ENCODE assay signal across 12 mouse cellular contexts in genomic region chr10:8063458-8064090, GRCm38 (mm10).
DNase-seq lines count a peak whose midpoint lies in the region; ATAC-seq and TF ChIP-seq lines count a peak whose summit lies in the region.
"Had no signal": no experiment of that assay in that cellular context is flagged by ENCODE, and none has a peak within 500 bp of the region (broad histone marks: within the 10 kb centered on the region; RNA-seq: fewer than 3 reads in every experiment).

No protein-coding gene starts in this region.

- no peak for TF ChIP-seq CTCF in liver, adult 2 months (IDR thresholded peaks at IDR 0.05; ENCODE audit: low read depth, low read length)

- TF ChIP-seq POLR2A in liver, adult 2 months (IDR thresholded peaks at IDR 0.05; ENCODE audit: extremely low read depth, insufficient read depth, low read length): no peak

- no peaks in the 10 kb centered on the region for H3K36me3 ChIP-seq in hindbrain, embryonic 16.5 days (ENCODE audit: control insufficient read depth, insufficient read depth, low read length)
- H3K36me3 ChIP-seq in hindbrain, embryonic 12.5 days: no peaks in the 10 kb centered on the region
- H3K36me3 ChIP-seq in liver, adult 2 months (ENCODE audit: control insufficient read depth, insufficient read depth, low read length): no peaks in the 10 kb centered on the region
- H3K36me3 ChIP-seq in liver, embryonic 11.5 days (ENCODE audit: control insufficient read depth, insufficient read depth, low read length): no peaks in the 10 kb centered on the region
- no peaks in the 10 kb centered on the region for H3K36me3 ChIP-seq in intestine, embryonic 16.5 days (ENCODE audit: control insufficient read depth, insufficient read depth, low read length)
- H3K36me3 ChIP-seq: embryonic facial prominence, embryonic 13.5 days had no signal

- DNase-seq in liver, adult 2 months (ENCODE audit: extremely low read depth, low read depth, low spot score): peak; percentile 74
- no peak for DNase-seq in liver, embryonic 11.5 days (ENCODE audit: low spot score)
- DNase-seq in cerebellum, adult 9-10 months: peak; percentile 16
- DNase-seq in kidney, postnatal 25 days: peak; percentile 42 to 61
- DNase-seq in thymus, postnatal 14 days: no peak
- DNase-seq: adrenal gland, postnatal 10 days; gastrocnemius, adult 2 months had no signal

- no peak overlapping the region for H3K4me3 ChIP-seq in hindbrain, embryonic 16.5 days (ENCODE audit: low read length)
- H3K4me3 ChIP-seq in hindbrain, embryonic 12.5 days: no peak overlapping the region
- H3K4me3 ChIP-seq in liver, adult 2 months (ENCODE audit: insufficient read depth, low read depth, low read length): no peak overlapping the region
- H3K4me3 ChIP-seq in liver, embryonic 11.5 days (ENCODE audit: low read depth, low read length): no peak overlapping the region
- no peak overlapping the region for H3K4me3 ChIP-seq in intestine, embryonic 16.5 days (ENCODE audit: low read length)
- H3K4me3 ChIP-seq: embryonic facial prominence, embryonic 13.5 days; gastrocnemius, adult 2 months had no signal

- 45% methylated on average over 5 of the region's 5 CpGs for WGBS in hindbrain, embryonic 16.5 days
- 75% methylated on average over 5 of the region's 5 CpGs for WGBS in hindbrain, embryonic 12.5 days
- WGBS in liver, adult 2 months: 41% methylated on average over 5 of the region's 5 CpGs
- 73% methylated on average over 5 of the region's 5 CpGs for WGBS in liver, embryonic 11.5 days
- WGBS in intestine, embryonic 16.5 days: 76% methylated on average over 5 of the region's 5 CpGs

- H3K4me1 ChIP-seq in hindbrain, embryonic 16.5 days (ENCODE audit: control insufficient read depth, insufficient read depth, low read depth, low read length): no peaks in the 10 kb centered on the region; the same call in 1 of the 2 replicates
- H3K4me1 ChIP-seq in hindbrain, embryonic 12.5 days: no peaks in the 10 kb centered on the region
- H3K4me1 ChIP-seq in liver, adult 2 months (ENCODE audit: control insufficient read depth, insufficient read depth, low read length): peaks cover 3% of the 10 kb centered on the region; the same call in 1 of the 2 replicates
- H3K4me1 ChIP-seq in liver, embryonic 11.5 days (replicated peaks; ENCODE audit: control insufficient read depth, insufficient read depth, low read length): 0 out of 2 replicates have a peak, but pooled peaks cover 7% of the 10 kb centered on the region
- H3K4me1 ChIP-seq in intestine, embryonic 16.5 days (ENCODE audit: control insufficient read depth, insufficient read depth, low read length): no peaks in the 10 kb centered on the region

- no peaks in the 10 kb centered on the region for H3K27me3 ChIP-seq in hindbrain, embryonic 16.5 days (replicated peaks; ENCODE audit: control insufficient read depth, insufficient read depth, low read length)
- no peaks in the 10 kb centered on the region for H3K27me3 ChIP-seq in hindbrain, embryonic 12.5 days
- no peaks in the 10 kb centered on the region for H3K27me3 ChIP-seq in liver, adult 2 months (ENCODE audit: control insufficient read depth, insufficient read depth, low read length)
- no peaks in the 10 kb centered on the region for H3K27me3 ChIP-seq in liver, embryonic 11.5 days (replicated peaks; ENCODE audit: control insufficient read depth, insufficient read depth, low read length)
- H3K27me3 ChIP-seq in intestine, embryonic 16.5 days (replicated peaks; ENCODE audit: control insufficient read depth, insufficient read depth, low read length): no peaks in the 10 kb centered on the region
- H3K27me3 ChIP-seq: embryonic facial prominence, embryonic 13.5 days had no signal

- peak; percentile 94 for ATAC-seq in hindbrain, embryonic 16.5 days
- ATAC-seq in hindbrain, embryonic 12.5 days (ENCODE audit: low FRiP score): no peak
- ATAC-seq in liver, embryonic 11.5 days (replicated peaks; ENCODE audit: low FRiP score): no peak
- ATAC-seq in intestine, embryonic 16.5 days: no peak; the same call in 1 of the 2 replicates

- no peak overlapping the region for H3K9ac ChIP-seq in hindbrain, embryonic 16.5 days (ENCODE audit: low read depth, low read length)
- no peak overlapping the region for H3K9ac ChIP-seq in hindbrain, embryonic 12.5 days
- H3K9ac ChIP-seq in liver, adult 2 months (ENCODE audit: low read depth, low read length): no peak overlapping the region
- no peak overlapping the region for H3K9ac ChIP-seq in liver, embryonic 11.5 days (ENCODE audit: low read depth, low read length)
- H3K9ac ChIP-seq in intestine, embryonic 16.5 days (ENCODE audit: low read depth, low read length): no peak overlapping the region
- H3K9ac ChIP-seq: embryonic facial prominence, embryonic 13.5 days had no signal

- H3K79me2 ChIP-seq in liver, adult 2 months (ENCODE audit: control insufficient read depth, insufficient read depth, low read length): no peaks in the 10 kb centered on the region

- H3K4me2 ChIP-seq in hindbrain, embryonic 16.5 days (ENCODE audit: low read length): no peak overlapping the region
- H3K4me2 ChIP-seq in hindbrain, embryonic 12.5 days (replicated peaks): no peak overlapping the region
- no peak overlapping the region for H3K4me2 ChIP-seq in liver, embryonic 11.5 days
- no peak overlapping the region for H3K4me2 ChIP-seq in intestine, embryonic 16.5 days (ENCODE audit: low read depth, low read length)
- H3K4me2 ChIP-seq: embryonic facial prominence, embryonic 13.5 days; heart, embryonic 11.5 days had no signal

- no peaks in the 10 kb centered on the region for H3K9me3 ChIP-seq in hindbrain, embryonic 16.5 days (ENCODE audit: control insufficient read depth, low read length)
- no peaks in the 10 kb centered on the region for H3K9me3 ChIP-seq in hindbrain, embryonic 12.5 days (replicated peaks)
- H3K9me3 ChIP-seq in liver, embryonic 11.5 days (ENCODE audit: control insufficient read depth, low read length): no peaks in the 10 kb centered on the region
- no peaks in the 10 kb centered on the region for H3K9me3 ChIP-seq in intestine, embryonic 16.5 days (ENCODE audit: control insufficient read depth, low read length)
- H3K9me3 ChIP-seq: embryonic facial prominence, embryonic 13.5 days had no signal

- peak overlapping the region; percentile 37; the same call in 1 of the 2 replicates for H3K27ac ChIP-seq in hindbrain, embryonic 16.5 days (ENCODE audit: low read depth, low read length)
- no peak overlapping the region for H3K27ac ChIP-seq in hindbrain, embryonic 12.5 days
- H3K27ac ChIP-seq in liver, adult 2 months (replicated peaks; ENCODE audit: insufficient read depth, low read depth, low read length): no peak overlapping the region
- H3K27ac ChIP-seq in liver, embryonic 11.5 days (ENCODE audit: low read depth, low read length): no peak overlapping the region
- H3K27ac ChIP-seq in intestine, embryonic 16.5 days (ENCODE audit: low read length): no peak overlapping the region
- H3K27ac ChIP-seq: embryonic facial prominence, embryonic 13.5 days; gastrocnemius, adult 2 months had no signal

Comparison
In these comparisons a context has a peak if more than half of its experiments do, and no peak if none do; other contexts are left out.
1. DNase-seq: peak in liver, adult 2 months (single experiment), cerebellum, adult 9-10 months (single experiment) and kidney, postnatal 25 days (2 of 2); none in liver, embryonic 11.5 days (single experiment) and thymus, postnatal 14 days (single experiment).